Mouse (Mus musculus): Measurements from ENCODE around the gene Stk32b. TPM values are rescaled to one million over a fixed set of nuclear protein-coding genes. Genes with fewer than 3 reads are reported as not detected.

Gene Stk32b
- polyA plus RNA-seq (2012; rRNA removed), result 52.1 and 66.6 TPM in 2 replicates

GRCm38 (mm10) chr5:37716505-37717372 is at the start of gene Stk32b:
Gene Stk32b, minus strand, starts transcription at chr5:37717171.
- TF ChIP-seq CTCF (IDR thresholded peaks at IDR 0.05; ENCODE audit: borderline replicate concordance, extremely low read depth, insufficient read depth, insufficient read length), result no peak
- TF ChIP-seq POLR2A (IDR thresholded peaks at IDR 0.05; ENCODE audit: borderline replicate concordance, extremely low read depth, insufficient read depth, insufficient read length, poor library complexity, severe bottlenecking), result peak; percentile 21; the same call in 1 of the 2 replicates
- peak; percentile 94 for DNase-seq (ENCODE audit: low read depth)

GRCm38 (mm10) chr5:37765851-37766250 is 48.9 kb upstream of the Stk32b start:
- TF ChIP-seq POLR2A (IDR thresholded peaks at IDR 0.05; ENCODE audit: borderline replicate concordance, extremely low read depth, insufficient read depth, insufficient read length, poor library complexity, severe bottlenecking), result no peak
- no peak for TF ChIP-seq CTCF (IDR thresholded peaks at IDR 0.05; ENCODE audit: borderline replicate concordance, extremely low read depth, insufficient read depth, insufficient read length)
- DNase-seq (ENCODE audit: low read depth), result no peak

- no peak for TF ChIP-seq CTCF (IDR thresholded peaks at IDR 0.05; ENCODE audit: borderline replicate concordance, extremely low read depth, insufficient read depth, insufficient read length)
- TF ChIP-seq POLR2A (IDR thresholded peaks at IDR 0.05; ENCODE audit: borderline replicate concordance, extremely low read depth, insufficient read depth, insufficient read length, poor library complexity, severe bottlenecking), result no peak
- DNase-seq (ENCODE audit: low read depth), result no peak
Observed at GRCm38 (mm10) chr5:37762046-37762445, 45.1 kb upstream of the Stk32b start.

- no peak for TF ChIP-seq CTCF (IDR thresholded peaks at IDR 0.05; ENCODE audit: borderline replicate concordance, extremely low read depth, insufficient read depth, insufficient read length)
- no peak for TF ChIP-seq POLR2A (IDR thresholded peaks at IDR 0.05; ENCODE audit: borderline replicate concordance, extremely low read depth, insufficient read depth, insufficient read length, poor library complexity, severe bottlenecking)
- no peak for DNase-seq (ENCODE audit: low read depth)
Observed at GRCm38 (mm10) chr5:37753366-37753765, 36.4 kb upstream of the Stk32b start.

GRCm38 (mm10) chr5:37752027-37752967 is 35.3 kb upstream of the Stk32b start:
- TF ChIP-seq CTCF (IDR thresholded peaks at IDR 0.05; ENCODE audit: borderline replicate concordance, extremely low read depth, insufficient read depth, insufficient read length), result peak; percentile 92
- no peak for TF ChIP-seq POLR2A (IDR thresholded peaks at IDR 0.05; ENCODE audit: borderline replicate concordance, extremely low read depth, insufficient read depth, insufficient read length, poor library complexity, severe bottlenecking)

GRCm38 (mm10) chr5:37743889-37744707 is 27.1 kb upstream of the Stk32b start:
- no peak for TF ChIP-seq POLR2A (IDR thresholded peaks at IDR 0.05; ENCODE audit: borderline replicate concordance, extremely low read depth, insufficient read depth, insufficient read length, poor library complexity, severe bottlenecking)
- TF ChIP-seq CTCF (IDR thresholded peaks at IDR 0.05; ENCODE audit: borderline replicate concordance, extremely low read depth, insufficient read depth, insufficient read length), result no peak
- DNase-seq (ENCODE audit: low read depth), result no peak

More at GRCm38 (mm10) chr5:37752027-37752967, 35.3 kb upstream of the Stk32b start:
- peak; percentile 88 for DNase-seq (ENCODE audit: low read depth)

- TF ChIP-seq POLR2A (IDR thresholded peaks at IDR 0.05; ENCODE audit: borderline replicate concordance, extremely low read depth, insufficient read depth, insufficient read length, poor library complexity, severe bottlenecking), result no peak
- peak; percentile 23; the same call in 1 of the 2 replicates for TF ChIP-seq CTCF (IDR thresholded peaks at IDR 0.05; ENCODE audit: borderline replicate concordance, extremely low read depth, insufficient read depth, insufficient read length)
- DNase-seq (ENCODE audit: low read depth), result peak; percentile 19
Observed at GRCm38 (mm10) chr5:37736213-37736612, 19.2 kb upstream of the Stk32b start.

GRCm38 (mm10) chr5:37735224-37735623 is 18.3 kb upstream of the Stk32b start, which contains the start of gene Cytl1:
Gene Cytl1, plus strand, starts transcription at chr5:37735519.
- no peak for DNase-seq (ENCODE audit: low read depth)

GRCm38 (mm10) chr5:37730781-37731180 is 13.8 kb upstream of the Stk32b start:
- TF ChIP-seq POLR2A (IDR thresholded peaks at IDR 0.05; ENCODE audit: borderline replicate concordance, extremely low read depth, insufficient read depth, insufficient read length, poor library complexity, severe bottlenecking) (no peak), CTCF (IDR thresholded peaks at IDR 0.05; ENCODE audit: borderline replicate concordance, extremely low read depth, insufficient read depth, insufficient read length) (no peak)
- no peak for DNase-seq (ENCODE audit: low read depth)

More at GRCm38 (mm10) chr5:37735224-37735623, 18.3 kb upstream of the Stk32b start, which contains the start of gene Cytl1:
- TF ChIP-seq CTCF (IDR thresholded peaks at IDR 0.05; ENCODE audit: borderline replicate concordance, extremely low read depth, insufficient read depth, insufficient read length), result no peak
- TF ChIP-seq POLR2A (IDR thresholded peaks at IDR 0.05; ENCODE audit: borderline replicate concordance, extremely low read depth, insufficient read depth, insufficient read length, poor library complexity, severe bottlenecking), result no peak

GRCm38 (mm10) chr5:37725220-37725886 is 8.4 kb upstream of the Stk32b start:
- DNase-seq (ENCODE audit: low read depth), result no peak
- TF ChIP-seq CTCF (IDR thresholded peaks at IDR 0.05; ENCODE audit: borderline replicate concordance, extremely low read depth, insufficient read depth, insufficient read length) (no peak), POLR2A (IDR thresholded peaks at IDR 0.05; ENCODE audit: borderline replicate concordance, extremely low read depth, insufficient read depth, insufficient read length, poor library complexity, severe bottlenecking) (no peak)

All from brain, embryonic 14.5 days (tissue).